Mouse (Mus musculus) forelimb bud, embryonic 11.5 days (tissue): Measurements from ENCODE around the gene Defb22.
A peak's percentile ranks its signal among the peaks of the same experiment; 100 is the strongest.

Source experiments
- DNase-seq: peaks from one replicate; pipeline ENCODE4 v3.0.0-alpha.2; 2012; ENCODE audit warnings: low read depth, low spot score

Gene Defb22

GRCm38 (mm10) chr2:152439833-152440232, 50.1 kb downstream of the Defb22 start:
- DNase-seq = no peak

DNA sequence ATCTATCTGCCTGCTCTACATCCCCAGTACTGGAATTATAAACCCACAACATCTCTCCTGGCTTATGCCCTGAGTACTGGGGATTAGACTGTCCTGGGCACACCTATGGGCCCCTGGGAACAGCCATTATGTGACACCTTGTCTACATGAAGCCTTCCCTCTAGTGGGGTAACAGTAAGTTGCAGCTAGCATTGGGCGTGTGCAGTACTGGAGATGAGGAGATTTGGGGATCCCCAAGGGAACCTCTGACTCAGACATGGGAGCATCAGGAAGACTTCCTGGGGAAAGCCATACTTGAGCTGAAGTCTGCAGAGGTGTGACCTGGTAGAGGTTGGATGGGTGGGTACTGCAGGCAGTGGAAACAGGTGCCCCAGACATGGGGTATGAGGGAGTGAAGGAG, 51.0 kb downstream of the Defb22 start:
- DNase-seq = no peak

DNA sequence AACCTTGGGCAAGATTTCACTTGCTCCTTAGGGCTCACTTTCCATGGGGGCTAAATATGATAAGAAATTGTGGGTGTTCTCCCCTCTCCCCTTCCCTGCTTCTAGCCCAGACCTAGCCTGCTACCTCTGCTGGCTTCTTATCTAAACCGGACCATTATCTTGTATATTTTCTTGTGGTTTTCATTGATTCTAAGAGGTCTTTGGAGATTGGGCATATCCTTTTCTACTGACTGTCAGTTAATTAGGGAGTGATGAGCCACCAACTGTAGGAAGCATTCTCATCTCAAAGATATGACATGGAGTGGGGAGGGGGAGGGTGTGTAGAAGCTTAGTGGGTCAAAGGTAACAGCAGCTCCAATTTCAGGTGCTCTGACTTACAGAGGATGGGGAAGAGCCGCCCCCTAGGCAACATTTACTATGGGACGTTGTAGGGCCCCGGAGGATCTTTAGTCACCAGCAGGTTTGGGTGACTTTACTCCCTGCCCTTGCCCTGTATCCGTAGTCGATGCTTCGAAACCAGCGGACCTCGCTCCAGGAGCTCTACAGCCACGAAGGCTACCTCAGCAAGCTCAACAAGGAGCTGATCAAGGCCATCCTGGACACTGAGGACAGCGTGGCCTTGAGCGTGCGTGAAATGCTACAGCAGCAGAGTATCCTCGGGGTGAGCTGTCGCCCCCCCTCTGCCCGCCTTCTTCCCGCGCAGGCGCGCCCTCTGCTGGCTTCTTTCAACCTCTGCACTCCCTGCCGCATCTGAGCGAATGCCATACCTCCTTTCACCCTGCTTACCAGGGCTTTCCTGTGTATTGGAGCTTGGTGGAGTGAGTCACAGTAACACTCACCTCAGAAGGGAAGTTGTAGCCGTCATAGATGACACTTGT, 52.7 kb downstream of the Defb22 start:
- DNase-seq = peak; percentile 84

DNA sequence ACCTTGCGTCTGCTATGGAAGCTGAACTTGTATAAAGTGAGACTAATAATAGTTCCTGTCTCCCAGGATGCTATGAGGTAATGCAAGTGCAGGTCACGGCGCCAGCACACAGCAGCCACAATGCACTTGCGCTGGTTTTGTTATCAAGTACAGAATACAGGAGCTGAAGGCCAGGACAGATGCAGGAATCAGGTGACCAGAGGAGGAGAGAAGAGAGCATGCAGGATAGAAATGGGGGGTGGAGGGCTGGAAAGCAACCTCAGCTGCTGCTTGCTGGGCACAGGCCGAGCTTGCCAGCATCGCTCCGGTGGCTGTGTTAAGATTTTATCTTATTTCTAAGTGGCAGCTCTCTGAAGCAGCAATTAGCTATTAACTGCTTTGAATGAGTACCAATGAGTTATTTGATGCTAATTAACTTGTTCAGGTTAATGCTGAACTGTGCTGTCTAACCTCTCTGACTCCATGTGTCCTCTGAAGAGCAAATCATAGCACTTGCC, 53.5 kb downstream of the Defb22 start:
- no peak for DNase-seq
